Mouse (Mus musculus): ENCODE results near the gene Mybpc2. TPM values are rescaled to one million over a fixed set of nuclear protein-coding genes. Genes with fewer than 3 reads are reported as not detected.

The Mybpc2 gene
- polyA plus RNA-seq, 1 experiment from 2014 or later: 0.15 TPM

GRCm38 (mm10) chr7:44531207-44531606 is 6.8 kb upstream of the Mybpc2 start:
- H3K27ac ChIP-seq (replicated peaks): no peak overlapping the region
- no peak overlapping the region for H3K4me2 ChIP-seq (replicated peaks)
- no peaks in the 10 kb centered on the region for H3K27me3 ChIP-seq
- H3K4me3 ChIP-seq: no peak overlapping the region
- no peak for ATAC-seq (replicated peaks)
- H3K4me1 ChIP-seq: peaks cover 6% of the 10 kb centered on the region
- 63% methylated on average over 5 of the region's 5 CpGs for WGBS
- no peaks in the 10 kb centered on the region for H3K36me3 ChIP-seq
- no peaks in the 10 kb centered on the region for H3K9me3 ChIP-seq
- no peak overlapping the region for H3K9ac ChIP-seq (replicated peaks)

- WGBS: 82% methylated on average over 3 of the region's 3 CpGs
Observed at GRCm38 (mm10) chr7:44530507-44530906, 6.1 kb upstream of the Mybpc2 start.

GRCm38 (mm10) chr7:44529518-44529917 is 5.1 kb upstream of the Mybpc2 start:
- 72% methylated on average over 5 of the region's 5 CpGs for WGBS
- Histone ChIP-seq H3K9ac (replicated peaks) (no peak overlapping the region), H3K4me1 (peaks cover 16% of the 10 kb centered on the region), H3K9me3 (no peaks in the 10 kb centered on the region), H3K4me3 (no peak overlapping the region), H3K4me2 (replicated peaks) (no peak overlapping the region), H3K27me3 (no peaks in the 10 kb centered on the region), H3K27ac (replicated peaks) (no peak overlapping the region), H3K36me3 (no peaks in the 10 kb centered on the region)
- no peak for ATAC-seq (replicated peaks)

More at GRCm38 (mm10) chr7:44530507-44530906, 6.1 kb upstream of the Mybpc2 start:
- no peak for ATAC-seq (replicated peaks)
- H3K4me3 ChIP-seq: no peak overlapping the region
- H3K27ac ChIP-seq (replicated peaks): no peak overlapping the region
- no peaks in the 10 kb centered on the region for H3K27me3 ChIP-seq
- peaks cover 7% of the 10 kb centered on the region for H3K4me1 ChIP-seq
- no peaks in the 10 kb centered on the region for H3K9me3 ChIP-seq
- H3K4me2 ChIP-seq (replicated peaks): no peak overlapping the region
- no peaks in the 10 kb centered on the region for H3K36me3 ChIP-seq
- H3K9ac ChIP-seq (replicated peaks): no peak overlapping the region

- ATAC-seq (replicated peaks): peak; percentile 64; the same call in 1 of the 2 replicates
Observed at GRCm38 (mm10) chr7:44527483-44528398, 3.3 kb upstream of the Mybpc2 start.

GRCm38 (mm10) chr7:44526414-44527154 is 2.1 kb upstream of the Mybpc2 start:
- no peaks in the 10 kb centered on the region for H3K36me3 ChIP-seq
- no peak overlapping the region for H3K4me2 ChIP-seq (replicated peaks)
- ATAC-seq (replicated peaks): no peak
- no peak overlapping the region for H3K4me3 ChIP-seq
- H3K9ac ChIP-seq (replicated peaks): no peak overlapping the region
- WGBS: 91% methylated on average over 14 of the region's 14 CpGs
- peaks cover 19% of the 10 kb centered on the region for H3K4me1 ChIP-seq
- peaks cover 14% of the 10 kb centered on the region; the same call in 1 of the 2 replicates for H3K27me3 ChIP-seq
- H3K9me3 ChIP-seq: no peaks in the 10 kb centered on the region
- no peak overlapping the region for H3K27ac ChIP-seq (replicated peaks)

More at GRCm38 (mm10) chr7:44527483-44528398, 3.3 kb upstream of the Mybpc2 start:
- Histone ChIP-seq H3K9ac (replicated peaks) (peak overlapping the region; percentile 51), H3K27me3 (peaks cover 9% of the 10 kb centered on the region; the same call in 1 of the 2 replicates), H3K9me3 (no peaks in the 10 kb centered on the region), H3K4me3 (peak overlapping the region; percentile 38), H3K27ac (replicated peaks) (no peak overlapping the region), H3K4me1 (peaks cover 16% of the 10 kb centered on the region), H3K36me3 (no peaks in the 10 kb centered on the region), H3K4me2 (replicated peaks) (peak overlapping the region; percentile 80)
- 6% methylated on average over 40 of the region's 40 CpGs for WGBS

- no peak overlapping the region for H3K27ac ChIP-seq (replicated peaks)
- peaks cover 21% of the 10 kb centered on the region for H3K4me1 ChIP-seq
- no peaks in the 10 kb centered on the region for H3K36me3 ChIP-seq
- no peak for ATAC-seq (replicated peaks)
- peak overlapping the region; percentile 15 for H3K4me2 ChIP-seq (replicated peaks)
- H3K9ac ChIP-seq (replicated peaks): 0 out of 2 replicates have a peak overlapping the region, but pooled peaks have one; percentile 1
- 16% methylated on average over 15 of the region's 22 CpGs for WGBS
- peaks cover 15% of the 10 kb centered on the region; the same call in 1 of the 2 replicates for H3K27me3 ChIP-seq
- no peaks in the 10 kb centered on the region for H3K9me3 ChIP-seq
- no peak overlapping the region for H3K4me3 ChIP-seq
Observed at GRCm38 (mm10) chr7:44525126-44525832, 823 bp upstream of the Mybpc2 start.

GRCm38 (mm10) chr7:44523056-44523455 is 1.4 kb downstream of the Mybpc2 start:
- Histone ChIP-seq H3K27ac (replicated peaks) (no peak overlapping the region), H3K4me1 (peaks cover 20% of the 10 kb centered on the region), H3K9ac (replicated peaks) (no peak overlapping the region), H3K4me3 (no peak overlapping the region), H3K4me2 (replicated peaks) (no peak overlapping the region), H3K9me3 (no peaks in the 10 kb centered on the region), H3K36me3 (no peaks in the 10 kb centered on the region), H3K27me3 (peaks cover 15% of the 10 kb centered on the region; the same call in 1 of the 2 replicates)
- ATAC-seq (replicated peaks): no peak
- 81% methylated on average over 2 of the region's 2 CpGs for WGBS

- no peak overlapping the region for H3K27ac ChIP-seq (replicated peaks)
- peak; percentile 64 for ATAC-seq (replicated peaks)
- peaks cover 15% of the 10 kb centered on the region; the same call in 1 of the 2 replicates for H3K27me3 ChIP-seq
- no peaks in the 10 kb centered on the region for H3K36me3 ChIP-seq
- no peaks in the 10 kb centered on the region for H3K9me3 ChIP-seq
- H3K4me3 ChIP-seq: no peak overlapping the region
- 2% methylated on average over 20 of the region's 20 CpGs for WGBS
- H3K4me1 ChIP-seq: peaks cover 15% of the 10 kb centered on the region
- peak overlapping the region; percentile 36 for H3K4me2 ChIP-seq (replicated peaks)
- H3K9ac ChIP-seq (replicated peaks): no peak overlapping the region; the same call in 1 of the 2 replicates
Observed at GRCm38 (mm10) chr7:44521710-44522109, 2.7 kb downstream of the Mybpc2 start.

- Histone ChIP-seq H3K9me3 (no peaks in the 10 kb centered on the region), H3K9ac (replicated peaks) (no peak overlapping the region), H3K4me3 (no peak overlapping the region), H3K36me3 (no peaks in the 10 kb centered on the region), H3K27me3 (peaks cover 15% of the 10 kb centered on the region; the same call in 1 of the 2 replicates), H3K4me2 (replicated peaks) (no peak overlapping the region), H3K4me1 (peaks cover 15% of the 10 kb centered on the region), H3K27ac (replicated peaks) (no peak overlapping the region)
- WGBS: 59% methylated on average over 3 of the region's 3 CpGs
- no peak for ATAC-seq (replicated peaks)
Observed at GRCm38 (mm10) chr7:44520990-44521389, 3.5 kb downstream of the Mybpc2 start.

GRCm38 (mm10) chr7:44519240-44519913 is 5.1 kb downstream of the Mybpc2 start:
- H3K9me3 ChIP-seq: no peaks in the 10 kb centered on the region
- no peak for ATAC-seq (replicated peaks)
- H3K9ac ChIP-seq (replicated peaks): no peak overlapping the region
- H3K4me2 ChIP-seq (replicated peaks): no peak overlapping the region
- H3K4me1 ChIP-seq: peaks cover 5% of the 10 kb centered on the region
- no peaks in the 10 kb centered on the region for H3K36me3 ChIP-seq
- 76% methylated on average over 9 of the region's 9 CpGs for WGBS
- H3K27ac ChIP-seq (replicated peaks): no peak overlapping the region
- no peak overlapping the region for H3K4me3 ChIP-seq
- peaks cover 19% of the 10 kb centered on the region; the same call in 1 of the 2 replicates for H3K27me3 ChIP-seq

GRCm38 (mm10) chr7:44507491-44507890 is 17.0 kb downstream of the Mybpc2 start:
- H3K9me3 ChIP-seq: no peaks in the 10 kb centered on the region
- no peak overlapping the region for H3K4me3 ChIP-seq
- H3K4me1 ChIP-seq: no peaks in the 10 kb centered on the region
- H3K27me3 ChIP-seq: no peaks in the 10 kb centered on the region
- H3K9ac ChIP-seq (replicated peaks): no peak overlapping the region
- H3K36me3 ChIP-seq: no peaks in the 10 kb centered on the region
- no peak overlapping the region for H3K4me2 ChIP-seq (replicated peaks)
- ATAC-seq (replicated peaks): no peak
- no peak overlapping the region for H3K27ac ChIP-seq (replicated peaks)

Measured in forebrain, embryonic 15.5 days (tissue).